Comparison of ENCODE assay signal across 14 mouse cellular contexts in the genomic region with DNA sequence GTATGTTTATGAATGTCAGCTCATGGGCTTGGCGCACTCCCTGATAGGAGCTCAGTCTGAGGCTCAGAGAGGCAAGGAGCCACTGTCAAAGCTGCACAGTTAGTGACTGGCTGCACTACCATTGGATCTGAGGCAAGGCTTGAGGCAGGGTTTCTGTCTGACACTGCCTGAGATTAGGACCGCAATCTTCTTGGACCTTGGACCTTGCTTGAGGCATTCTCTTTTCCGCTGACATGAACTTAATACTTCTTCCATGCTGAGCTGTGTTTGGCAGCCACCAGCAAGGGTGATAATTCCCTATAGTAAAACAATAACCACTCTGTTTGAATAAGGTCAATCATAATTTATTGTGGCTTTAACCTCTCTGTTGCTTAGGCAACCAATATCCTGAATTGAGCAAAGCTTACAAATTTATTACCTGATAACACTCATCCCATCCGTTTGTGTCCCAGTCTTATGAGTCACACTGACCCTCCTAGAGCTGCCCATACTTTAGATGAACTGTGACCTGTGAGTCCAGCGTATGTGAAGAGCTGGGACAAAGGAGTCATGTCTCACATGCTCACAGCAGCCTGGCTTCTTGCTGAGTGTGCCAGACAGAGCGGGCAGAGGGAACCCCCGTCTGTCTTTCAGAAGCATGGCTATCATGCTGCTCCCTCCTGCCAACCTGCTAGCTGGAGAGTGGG.
A peak's percentile ranks its signal among the peaks of the same experiment; 100 is the strongest.
DNase-seq lines count a peak whose midpoint lies in the region; ATAC-seq lines count a peak whose summit lies in the region.
"Had no signal": no experiment of that assay in that cellular context is flagged by ENCODE, and none has a peak within 500 bp of the region (broad histone marks: within the 10 kb centered on the region; RNA-seq: fewer than 3 reads in every experiment).

No protein-coding gene starts in this region.

- WGBS in forebrain, embryonic 14.5 days: 72% methylated on average over 7 of the region's 7 CpGs
- WGBS in forebrain, embryonic 15.5 days: 70% methylated on average over 7 of the region's 7 CpGs
- 40% methylated on average over 7 of the region's 7 CpGs for WGBS in intestine, embryonic 16.5 days
- WGBS in midbrain, embryonic 15.5 days: 70% methylated on average over 7 of the region's 7 CpGs

- no peak overlapping the region for H3K27ac ChIP-seq in forebrain, embryonic 14.5 days (ENCODE audit: low read depth, low read length)
- no peak overlapping the region for H3K27ac ChIP-seq in forebrain, embryonic 15.5 days (replicated peaks)
- peak overlapping the region; percentile 91 for H3K27ac ChIP-seq in intestine, embryonic 16.5 days (ENCODE audit: low read length)
- no peak overlapping the region for H3K27ac ChIP-seq in midbrain, embryonic 15.5 days
- H3K27ac ChIP-seq: lung, embryonic 15.5 days had no signal

- no peaks in the 10 kb centered on the region for H3K36me3 ChIP-seq in forebrain, embryonic 14.5 days (ENCODE audit: control insufficient read depth, insufficient read depth, low read length)
- H3K36me3 ChIP-seq in forebrain, embryonic 15.5 days: no peaks in the 10 kb centered on the region
- no peaks in the 10 kb centered on the region for H3K36me3 ChIP-seq in intestine, embryonic 16.5 days (ENCODE audit: control insufficient read depth, insufficient read depth, low read length)
- no peaks in the 10 kb centered on the region for H3K36me3 ChIP-seq in midbrain, embryonic 15.5 days (replicated peaks)
- H3K36me3 ChIP-seq: lung, embryonic 15.5 days had no signal

- no peaks in the 10 kb centered on the region for H3K4me1 ChIP-seq in forebrain, embryonic 14.5 days (ENCODE audit: control insufficient read depth, insufficient read depth, low read length)
- no peaks in the 10 kb centered on the region for H3K4me1 ChIP-seq in forebrain, embryonic 15.5 days
- peaks cover 9% of the 10 kb centered on the region; the same call in 1 of the 2 replicates for H3K4me1 ChIP-seq in intestine, embryonic 16.5 days (ENCODE audit: control insufficient read depth, insufficient read depth, low read length)
- no peaks in the 10 kb centered on the region for H3K4me1 ChIP-seq in midbrain, embryonic 15.5 days
- H3K4me1 ChIP-seq: lung, embryonic 15.5 days had no signal

- no peak overlapping the region for H3K9ac ChIP-seq in forebrain, embryonic 14.5 days (ENCODE audit: low read length)
- H3K9ac ChIP-seq in forebrain, embryonic 15.5 days (replicated peaks): no peak overlapping the region
- H3K9ac ChIP-seq in intestine, embryonic 16.5 days (ENCODE audit: low read depth, low read length): no peak overlapping the region
- no peak overlapping the region for H3K9ac ChIP-seq in midbrain, embryonic 15.5 days
- H3K9ac ChIP-seq: lung, embryonic 15.5 days had no signal

- no peak for ATAC-seq in forebrain, embryonic 14.5 days
- no peak; the same call in 1 of the 2 replicates for ATAC-seq in forebrain, embryonic 15.5 days (replicated peaks)
- peak; percentile 96 for ATAC-seq in intestine, embryonic 16.5 days
- ATAC-seq in midbrain, embryonic 15.5 days (replicated peaks): 0 out of 2 replicates have a peak, but pooled peaks have one; percentile 24

- no peaks in the 10 kb centered on the region for H3K27me3 ChIP-seq in forebrain, embryonic 14.5 days (replicated peaks; ENCODE audit: control insufficient read depth, insufficient read depth, low read length)
- H3K27me3 ChIP-seq in forebrain, embryonic 15.5 days: no peaks in the 10 kb centered on the region
- H3K27me3 ChIP-seq in intestine, embryonic 16.5 days (replicated peaks; ENCODE audit: control insufficient read depth, insufficient read depth, low read length): no peaks in the 10 kb centered on the region
- no peaks in the 10 kb centered on the region for H3K27me3 ChIP-seq in midbrain, embryonic 15.5 days (replicated peaks)
- H3K27me3 ChIP-seq: lung, embryonic 15.5 days had no signal

- no peak overlapping the region for H3K4me2 ChIP-seq in forebrain, embryonic 14.5 days (ENCODE audit: low read length)
- no peak overlapping the region for H3K4me2 ChIP-seq in forebrain, embryonic 15.5 days (replicated peaks)
- no peak overlapping the region for H3K4me2 ChIP-seq in intestine, embryonic 16.5 days (ENCODE audit: low read depth, low read length)
- no peak overlapping the region for H3K4me2 ChIP-seq in midbrain, embryonic 15.5 days
- H3K4me2 ChIP-seq: lung, embryonic 15.5 days had no signal

- no peak overlapping the region for H3K4me3 ChIP-seq in forebrain, embryonic 14.5 days (ENCODE audit: low read depth, low read length)
- H3K4me3 ChIP-seq in forebrain, embryonic 15.5 days: no peak overlapping the region
- H3K4me3 ChIP-seq in intestine, embryonic 16.5 days (ENCODE audit: low read length): no peak overlapping the region
- no peak overlapping the region for H3K4me3 ChIP-seq in midbrain, embryonic 15.5 days
- H3K4me3 ChIP-seq: lung, embryonic 15.5 days; myocyte had no signal

- peak; percentile 13 for DNase-seq in forebrain, embryonic 14.5 days (ENCODE audit: low spot score)
- DNase-seq in Muller cell, postnatal 12 days (ENCODE audit: inconsistent ontology term): peak; percentile 59
- no peak for DNase-seq in spleen, postnatal 4 days (ENCODE audit: low spot score in 2 of 2)
- DNase-seq in frontal cortex, adult 2 months (ENCODE audit: extremely low spot score in 1 of 2, low spot score in 1 of 2): no peak
- no peak for DNase-seq in lung, adult 18-20 months
- DNase-seq: cerebellum, adult 2 months; gastrocnemius, postnatal 14 days; heart, postnatal 36 days; right cerebral cortex, postnatal 25 days had no signal

- no peaks in the 10 kb centered on the region for H3K9me3 ChIP-seq in forebrain, embryonic 14.5 days (replicated peaks; ENCODE audit: control insufficient read depth, low read length)
- H3K9me3 ChIP-seq in forebrain, embryonic 15.5 days: no peaks in the 10 kb centered on the region
- H3K9me3 ChIP-seq in intestine, embryonic 16.5 days (ENCODE audit: control insufficient read depth, low read length): no peaks in the 10 kb centered on the region
- H3K9me3 ChIP-seq in midbrain, embryonic 15.5 days: no peaks in the 10 kb centered on the region
- H3K9me3 ChIP-seq: lung, embryonic 15.5 days had no signal

Comparison
In these comparisons a context has a peak if more than half of its experiments do, and no peak if none do; other contexts are left out.
1. ATAC-seq: peak in intestine, embryonic 16.5 days (single experiment) and midbrain, embryonic 15.5 days (single experiment); none in forebrain, embryonic 14.5 days (single experiment) and forebrain, embryonic 15.5 days (single experiment).
2. DNase-seq: peak in forebrain, embryonic 14.5 days (single experiment) and Muller cell, postnatal 12 days (single experiment); none in spleen, postnatal 4 days (0 of 2), frontal cortex, adult 2 months (0 of 2) and lung, adult 18-20 months (0 of 2).